Mouse (Mus musculus) liver, embryonic 14.5 days (tissue): Measurements from ENCODE around the gene Cx3cl1. TPM values are rescaled to one million over a fixed set of nuclear protein-coding genes. Genes with fewer than 3 reads are reported as not detected.

Experiments used
- ATAC-seq: fragments of 200-750 bp; cut with Nextera tagmentation; 2 replicates; pipeline ENCODE4 v1.8.0; 2017; ENCODE audit warnings: moderate number of reproducible peaks, mild to moderate bottlenecking, moderate library complexity; ENCODE audit not compliant: insufficient read depth
- DNase-seq, 3 experiments: peaks; one replicate each; pipeline ENCODE4 v3.0.0-alpha.2; 2012 to 2013; ENCODE audit warnings: low read depth in 3 of 3, low spot score in 3 of 3
- H3K27ac ChIP-seq: fragments of 300-500 bp; sonication (generic); 2 replicates; pipeline ENCODE4 v1.5.1; 2014; ENCODE audit warnings: moderate library complexity, mild to moderate bottlenecking, control low read depth, inconsistent platforms
- H3K27me3 ChIP-seq: fragments of 300-500 bp; sonication (generic); 2 replicates; pipeline ENCODE4 v1.6.1; 2014; ENCODE audit warnings: mild to moderate bottlenecking, low read length, moderate library complexity; ENCODE audit not compliant: control insufficient read depth, insufficient read depth
- H3K36me3 ChIP-seq: fragments of 300-500 bp; sonication (generic); replicated peaks from 2 replicates; pipeline ENCODE4 v1.6.1; 2014; ENCODE audit warnings: low read depth; ENCODE audit not compliant: control insufficient read depth, insufficient read depth
- H3K4me1 ChIP-seq, 2 experiments: fragments of 200-500 bp in 1 of 2; fragments of 300-500 bp in 1 of 2; sonication (generic) in 1 of 2; replicated peaks; 2 replicates each; pipeline ENCODE4 v1.6.1; 2012 to 2014; ENCODE audit warnings: antibody characterized with exemption in 1 of 2, inconsistent platforms in 1 of 2, low read length in 1 of 2; ENCODE audit not compliant: control insufficient read depth in 2 of 2, insufficient read depth in 2 of 2
- H3K4me2 ChIP-seq: fragments of 300-500 bp; sonication (generic); 2 replicates; pipeline ENCODE4 v1.6.1; 2014; ENCODE audit warnings: low read depth, mild to moderate bottlenecking, control low read depth, moderate library complexity
- H3K4me3 ChIP-seq, 2 experiments: fragments of 200-500 bp in 1 of 2; fragments of 300-500 bp in 1 of 2; sonication (generic) in 1 of 2; 2 replicates each; pipeline ENCODE4 v1.5.1; 2012 to 2014; ENCODE audit warnings: low read depth in 2 of 2, low read length in 2 of 2, mild to moderate bottlenecking in 2 of 2, control low read depth in 1 of 2, inconsistent platforms in 1 of 2, moderate library complexity in 1 of 2; ENCODE audit not compliant: insufficient read depth in 1 of 2
- H3K9ac ChIP-seq: fragments of 300-500 bp; sonication (generic); replicated peaks from 2 replicates; pipeline ENCODE4 v1.6.1; 2014; ENCODE audit warnings: mild to moderate bottlenecking, control low read depth, moderate library complexity
- H3K9me3 ChIP-seq: fragments of 300-500 bp; sonication (generic); 2 replicates; pipeline ENCODE4 v1.6.1; 2016; ENCODE audit warnings: low read length, mixed read lengths; ENCODE audit not compliant: control insufficient read depth
- CTCF ChIP-seq: IDR thresholded peaks from 2 replicates; pipeline ENCODE4 v1.5.1; 2016; ENCODE audit warnings: antibody characterized with exemption, low read depth, control low read depth
- EP300 ChIP-seq: IDR thresholded peaks from 2 replicates; pipeline ENCODE4 v1.6.1; 2016; ENCODE audit warnings: antibody characterized with exemption, low read depth
- WGBS: fragments of 180-500 bp; shearing (Covaris S2); extraction: QIAGEN DNeasy Blood & Tissue Kit; methylation state at CpG from one replicate; pipeline ENCODE4 v1.1.7; 2014; ENCODE audit not compliant: insufficient replicate concordance; 5-methylcytosine and 5-hydroxymethylcytosine counted together
- polyA plus RNA-seq, 2 experiments: library from polyadenylated mRNA; depleted of rRNA in 1 of 2; stranded (reverse) in 1 of 2; unstranded in 1 of 2; fragments of >200 nt; fragmentation: Nextera tagmentation in 1 of 2; extraction: Ambion mirVana in 1 of 2; gene quantifications; 2 replicates each; pipeline versions ENCODE4 v1.2.1 to v1.2.3; 2012 to 2014

The Cx3cl1 gene
- polyA plus RNA-seq, 2 experiments = 0.12 to 0.34 TPM

- peaks cover 0 to 3% of the 10 kb centered on the region in 2 experiments; a peak in 3 of 4 replicates for H3K4me1 ChIP-seq
- no peak overlapping the region for H3K4me2 ChIP-seq
- ATAC-seq (no peak), DNase-seq (no peak)
- 75% methylated on average over 5 of the region's 5 CpGs for WGBS
- no peak overlapping the region for H3K4me3 ChIP-seq
- H3K27ac ChIP-seq = no peak overlapping the region
- TF ChIP-seq CTCF (no peak), EP300 (no peak)
- H3K36me3 ChIP-seq = no peaks in the 10 kb centered on the region
- H3K9ac ChIP-seq = no peak overlapping the region
- H3K27me3 ChIP-seq = no peaks in the 10 kb centered on the region; the same call in 1 of the 2 replicates
- peaks cover 2% of the 10 kb centered on the region; the same call in 1 of the 2 replicates for H3K9me3 ChIP-seq
Observed at GRCm38 (mm10) chr8:94744484-94744883, 27.3 kb upstream of the Cx3cl1 start.

- Histone ChIP-seq H3K36me3 (no peaks in the 10 kb centered on the region), H3K9me3 (peaks cover 2% of the 10 kb centered on the region; the same call in 1 of the 2 replicates), H3K4me1 (peaks cover 0 to 3% of the 10 kb centered on the region in 2 experiments; a peak in 3 of 4 replicates), H3K27ac (no peak overlapping the region), H3K9ac (no peak overlapping the region), H3K27me3 (no peaks in the 10 kb centered on the region; the same call in 1 of the 2 replicates), H3K4me3 (no peak overlapping the region), H3K4me2 (no peak overlapping the region)
- DNase-seq (no peak), ATAC-seq (no peak)
- WGBS = 65% methylated on average over 9 of the region's 9 CpGs
- TF ChIP-seq CTCF (no peak), EP300 (no peak)
Observed at GRCm38 (mm10) chr8:94744972-94745371, 26.8 kb upstream of the Cx3cl1 start.

GRCm38 (mm10) chr8:94745476-94746184, 26.2 kb upstream of the Cx3cl1 start, which contains the start of gene Ccl22:
Gene Ccl22 (plus strand): TSS chr8:94745590.
- Histone ChIP-seq H3K9ac (no peak within 1 kb of the TSS), H3K4me3 (no peak within 1 kb of the TSS), H3K4me2 (no peak within 1 kb of the TSS), H3K9me3 (peaks cover under 1% of the 10 kb centered on the region; the same call in 1 of the 2 replicates), H3K4me1 (peaks cover 0 to 3% of the 10 kb centered on the region in 2 experiments; a peak in 3 of 4 replicates), H3K27ac (no peak within 1 kb of the TSS), H3K36me3 (no peaks in the 10 kb centered on the region), H3K27me3 (no peaks in the 10 kb centered on the region; the same call in 1 of the 2 replicates)
- DNase-seq (no peak), ATAC-seq (no peak)
- 65% methylated on average over 7 of the region's 7 CpGs for WGBS
- TF ChIP-seq EP300 = no peak
- no peak for TF ChIP-seq CTCF

- H3K27me3 ChIP-seq = no peaks in the 10 kb centered on the region
- H3K9ac ChIP-seq = no peak overlapping the region
- peaks cover 0 to 3% of the 10 kb centered on the region in 2 experiments; a peak in 3 of 4 replicates for H3K4me1 ChIP-seq
- ATAC-seq = no peak
- H3K9me3 ChIP-seq = no peaks in the 10 kb centered on the region
- WGBS = 70% methylated on average over 8 of the region's 8 CpGs
- H3K27ac ChIP-seq = no peak overlapping the region
- H3K4me3 ChIP-seq = no peak overlapping the region
- TF ChIP-seq CTCF = no peak
- no peak for TF ChIP-seq EP300
- H3K4me2 ChIP-seq = no peak overlapping the region
- no peak for DNase-seq
- H3K36me3 ChIP-seq = no peaks in the 10 kb centered on the region
Observed at GRCm38 (mm10) chr8:94746832-94747231, 25.0 kb upstream of the Cx3cl1 start.

GRCm38 (mm10) chr8:94748363-94748762, 23.4 kb upstream of the Cx3cl1 start:
- ATAC-seq = no peak

More at GRCm38 (mm10) chr8:94748363-94748762, 23.4 kb upstream of the Cx3cl1 start:
- WGBS = 59% methylated on average over 4 of the region's 4 CpGs
- DNase-seq = no peak
- no peak overlapping the region for H3K4me2 ChIP-seq
- no peaks in the 10 kb centered on the region for H3K36me3 ChIP-seq
- H3K9ac ChIP-seq = no peak overlapping the region
- TF ChIP-seq EP300 (no peak), CTCF (no peak)
- H3K27ac ChIP-seq = no peak overlapping the region
- H3K4me1 ChIP-seq = peaks cover 0 to 3% of the 10 kb centered on the region in 2 experiments; a peak in 3 of 4 replicates
- H3K27me3 ChIP-seq = no peaks in the 10 kb centered on the region
- no peaks in the 10 kb centered on the region for H3K9me3 ChIP-seq
- no peak overlapping the region for H3K4me3 ChIP-seq
